Mouse (Mus musculus): Measurements from ENCODE around the gene Gab2.

DNA sequence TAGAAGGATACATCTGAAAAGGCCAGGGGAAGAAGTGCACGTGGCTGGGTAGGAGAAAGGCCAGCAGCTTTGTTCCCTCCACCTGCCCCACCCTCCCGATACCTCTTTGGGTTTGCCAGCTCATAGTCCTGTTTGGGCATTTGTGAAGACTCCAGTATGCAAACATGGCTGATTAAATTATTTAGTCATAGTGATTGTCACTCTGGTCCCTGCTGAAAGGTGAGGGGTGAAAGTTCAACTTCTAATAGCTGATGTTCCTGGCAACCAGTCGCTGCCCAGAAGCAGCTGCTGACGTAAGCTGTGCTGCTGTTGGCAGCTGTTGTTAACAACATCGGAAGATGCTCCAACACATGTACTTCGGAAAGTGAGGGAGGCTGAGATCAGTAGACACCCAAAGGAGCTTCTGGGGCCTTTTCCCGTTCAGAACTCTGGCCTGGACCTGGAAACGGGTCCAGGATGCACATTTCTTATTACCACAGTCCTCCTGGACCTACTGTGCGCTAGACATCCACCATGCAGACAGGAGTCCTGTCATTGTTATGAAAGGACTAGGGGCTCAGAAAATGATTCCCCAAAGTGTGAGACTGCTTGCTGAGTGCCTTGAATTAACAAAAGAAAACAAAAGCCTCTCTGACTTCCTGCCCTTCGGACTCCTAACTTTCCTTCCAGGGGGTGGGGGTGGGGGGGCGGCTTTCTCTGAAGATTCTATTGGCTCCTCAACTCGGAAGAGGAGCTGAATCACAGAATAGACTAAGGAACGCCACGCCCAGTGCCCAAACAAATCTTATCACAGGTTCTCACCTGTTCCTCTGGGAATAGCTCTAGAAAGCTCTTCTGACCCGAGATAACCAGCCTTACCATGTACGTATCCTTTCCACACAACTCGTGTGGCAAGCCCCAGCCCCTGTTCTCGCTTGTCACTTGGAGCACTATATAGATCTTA is 259.8 kb downstream of the Gab2 start:
- TF ChIP-seq CTCF (IDR thresholded peaks at IDR 0.05; ENCODE audit: low read depth), result no peak
- 0 out of 2 replicates have a peak, but pooled peaks have one; percentile 19 for TF ChIP-seq EP300 (IDR thresholded peaks at IDR 0.05; ENCODE audit: low read depth)

Measured in liver, postnatal 0 days (tissue).